ENCODE assay signal across 14 mouse cellular contexts in the genomic region with DNA sequence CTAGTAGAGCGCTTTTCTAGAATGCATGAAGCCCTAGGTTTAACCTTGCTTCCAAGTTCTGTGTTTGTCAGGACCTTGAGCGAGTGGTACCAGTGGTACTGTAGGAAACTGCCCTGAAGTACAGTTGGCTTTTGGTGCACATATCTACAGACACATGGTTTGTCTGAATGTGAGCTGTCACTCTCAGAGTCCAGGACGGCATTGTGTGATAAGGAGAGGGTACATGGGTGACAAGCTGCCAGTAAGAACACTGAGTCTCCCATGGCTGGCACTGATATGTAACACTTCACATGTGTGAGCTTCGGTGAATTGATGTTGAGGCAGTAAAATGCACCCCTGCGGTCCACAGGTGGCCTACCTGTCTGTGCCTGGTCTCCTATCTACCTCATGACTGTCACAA. TPM values are rescaled to one million over a fixed set of nuclear protein-coding genes. Genes with fewer than 3 reads are reported as not detected.
DNase-seq lines count a peak whose midpoint lies in the region; ATAC-seq and TF ChIP-seq lines count a peak whose summit lies in the region.
"Had no signal": no experiment of that assay in that cellular context is flagged by ENCODE, and none has a peak within 500 bp of the region (broad histone marks: within the 10 kb centered on the region; RNA-seq: fewer than 3 reads in every experiment).

No protein-coding gene starts in this region.

- peaks cover 7% of the 10 kb centered on the region; the same call in 1 of the 2 replicates for H3K36me3 ChIP-seq in liver, embryonic 11.5 days (ENCODE audit: control insufficient read depth, insufficient read depth, low read length)
- H3K36me3 ChIP-seq in forebrain, postnatal 0 days (ENCODE audit: insufficient read depth): peaks cover 50% of the 10 kb centered on the region
- H3K36me3 ChIP-seq in liver, embryonic 14.5 days (replicated peaks; ENCODE audit: control insufficient read depth, insufficient read depth, low read depth): no peaks in the 10 kb centered on the region
- H3K36me3 ChIP-seq in midbrain, embryonic 15.5 days (replicated peaks): peaks cover 45% of the 10 kb centered on the region

- H3K9ac ChIP-seq in liver, embryonic 11.5 days (ENCODE audit: low read depth, low read length): no peak overlapping the region
- H3K9ac ChIP-seq in forebrain, postnatal 0 days: no peak overlapping the region
- H3K9ac ChIP-seq in liver, embryonic 14.5 days (replicated peaks): no peak overlapping the region
- H3K9ac ChIP-seq in midbrain, embryonic 15.5 days: no peak overlapping the region

- no peaks in the 10 kb centered on the region for H3K9me3 ChIP-seq in liver, embryonic 11.5 days (ENCODE audit: control insufficient read depth, low read length)
- no peaks in the 10 kb centered on the region for H3K9me3 ChIP-seq in forebrain, postnatal 0 days (ENCODE audit: low read length)
- no peaks in the 10 kb centered on the region for H3K9me3 ChIP-seq in liver, embryonic 14.5 days (ENCODE audit: control insufficient read depth, low read length)
- no peaks in the 10 kb centered on the region for H3K9me3 ChIP-seq in midbrain, embryonic 15.5 days

- no peaks in the 10 kb centered on the region for H3K27me3 ChIP-seq in liver, embryonic 11.5 days (replicated peaks; ENCODE audit: control insufficient read depth, insufficient read depth, low read length)
- H3K27me3 ChIP-seq in forebrain, postnatal 0 days (ENCODE audit: insufficient read depth, low read length): no peaks in the 10 kb centered on the region
- H3K27me3 ChIP-seq in liver, embryonic 14.5 days (ENCODE audit: control insufficient read depth, insufficient read depth, low read length): no peaks in the 10 kb centered on the region
- H3K27me3 ChIP-seq in midbrain, embryonic 15.5 days (replicated peaks): no peaks in the 10 kb centered on the region

- no peak for TF ChIP-seq CTCF in forebrain, postnatal 0 days (IDR thresholded peaks at IDR 0.05; ENCODE audit: low read depth)
- no peak for TF ChIP-seq CTCF in liver, embryonic 14.5 days (IDR thresholded peaks at IDR 0.05; ENCODE audit: low read depth)

- WGBS in liver, embryonic 11.5 days: 79% methylated on average over 5 of the region's 5 CpGs
- 95% methylated on average over 5 of the region's 5 CpGs for WGBS in forebrain, postnatal 0 days
- WGBS in liver, embryonic 14.5 days (ENCODE audit: insufficient replicate concordance): 38% methylated on average over 5 of the region's 5 CpGs
- 95% methylated on average over 5 of the region's 5 CpGs for WGBS in midbrain, embryonic 15.5 days

- DNase-seq in liver, embryonic 11.5 days (ENCODE audit: low spot score): no peak
- DNase-seq in liver: no peak
- DNase-seq in forebrain, postnatal 0 days: no peak
- DNase-seq in liver, embryonic 14.5 days (ENCODE audit: low read depth in 3 of 3, low spot score in 3 of 3): no peak
- DNase-seq in cerebellum, adult 8-10 months: no peak
- no peak for DNase-seq in right cerebral cortex, adult 2 months (ENCODE audit: low spot score in 2 of 2)
- DNase-seq: cerebellum, adult 9-11 months; heart, adult 2 months; lung, postnatal 14 days; spleen, adult 18-20 months; thymus, postnatal 14 days had no signal

- no peak overlapping the region for H3K27ac ChIP-seq in liver, embryonic 11.5 days (ENCODE audit: low read depth, low read length)
- H3K27ac ChIP-seq in forebrain, postnatal 0 days (ENCODE audit: low read depth, low read length): 0 out of 2 replicates have a peak overlapping the region, but pooled peaks have one; percentile 29
- H3K27ac ChIP-seq in liver, embryonic 14.5 days: no peak overlapping the region
- peak overlapping the region; percentile 41; the same call in 1 of the 2 replicates for H3K27ac ChIP-seq in midbrain, embryonic 15.5 days
- H3K27ac ChIP-seq: heart, adult 2 months had no signal

- peak; percentile 71 for TF ChIP-seq EP300 in liver, embryonic 14.5 days (IDR thresholded peaks at IDR 0.05; ENCODE audit: low read depth)

- ATAC-seq in liver, embryonic 11.5 days (replicated peaks; ENCODE audit: low FRiP score): peak; percentile 86
- ATAC-seq in forebrain, postnatal 0 days: no peak
- peak; percentile 82 for ATAC-seq in liver, embryonic 14.5 days (ENCODE audit: insufficient read depth)
- ATAC-seq in midbrain, embryonic 15.5 days (replicated peaks): peak; percentile 50; the same call in 1 of the 2 replicates

- H3K4me2 ChIP-seq in liver, embryonic 11.5 days: no peak overlapping the region
- H3K4me2 ChIP-seq in forebrain, postnatal 0 days (ENCODE audit: low read depth): no peak overlapping the region
- H3K4me2 ChIP-seq in liver, embryonic 14.5 days (ENCODE audit: low read depth): no peak overlapping the region
- no peak overlapping the region for H3K4me2 ChIP-seq in midbrain, embryonic 15.5 days

- H3K4me3 ChIP-seq in liver, embryonic 11.5 days (ENCODE audit: low read depth, low read length): no peak overlapping the region
- H3K4me3 ChIP-seq in forebrain, postnatal 0 days (ENCODE audit: low read depth, low read length): no peak overlapping the region
- H3K4me3 ChIP-seq in liver, embryonic 14.5 days (ENCODE audit: insufficient read depth in 1 of 2, low read depth in 2 of 2, low read length in 2 of 2): no peak overlapping the region
- no peak overlapping the region for H3K4me3 ChIP-seq in midbrain, embryonic 15.5 days
- H3K4me3 ChIP-seq: heart, adult 2 months had no signal

- H3K4me1 ChIP-seq in liver, embryonic 11.5 days (replicated peaks; ENCODE audit: control insufficient read depth, insufficient read depth, low read length): peaks cover 5% of the 10 kb centered on the region; the same call in 1 of the 2 replicates
- no peaks in the 10 kb centered on the region for H3K4me1 ChIP-seq in forebrain, postnatal 0 days (ENCODE audit: insufficient read depth)
- H3K4me1 ChIP-seq in liver, embryonic 14.5 days (replicated peaks; ENCODE audit: control insufficient read depth in 2 of 2, insufficient read depth in 2 of 2, low read length in 1 of 2): peaks cover 0 to 7% of the 10 kb centered on the region in 2 experiments; a peak in 2 of 4 replicates
- H3K4me1 ChIP-seq in midbrain, embryonic 15.5 days: peaks cover 11% of the 10 kb centered on the region

RNA-seq across cellular contexts. Expression of a gene that starts 55.8 kb away (rescaled TPM):
- polyA plus RNA-seq in liver, embryonic 11.5 days (2014; fragmentation: Nextera tagmentation; extraction: Ambion mirVana): 0.47 and 0.73 TPM in 2 replicates
- 0.33 TPM in 1 of 2 replicates, not detected in the other for total RNA-seq in forebrain, postnatal 0 days (2014; rRNA removed)
- 0.14 and 0.57 TPM in 2 replicates for polyA plus RNA-seq in forebrain, postnatal 0 days (2015; fragmentation: Nextera tagmentation; extraction: Ambion mirVana)
- 0.06 and 0.27 TPM in 2 replicates for polyA plus RNA-seq in liver, embryonic 14.5 days (2012; rRNA removed)
- polyA plus RNA-seq in liver, embryonic 14.5 days (2014; fragmentation: Nextera tagmentation; extraction: Ambion mirVana): 0.15 TPM in 1 of 2 replicates, not detected in the other
- 0.22 and 0.31 TPM in 2 replicates for polyA plus RNA-seq in midbrain, embryonic 15.5 days (2015; fragmentation: Nextera tagmentation; extraction: Ambion mirVana)
- total RNA-seq: layer of hippocampus, postnatal 25 days; liver, adult 2 months had no signal
- polyA plus RNA-seq: liver, adult 2 months had no signal

Comparison
In these comparisons a context has a peak if more than half of its experiments do, and no peak if none do; other contexts are left out.
1. H3K27ac ChIP-seq: peak in forebrain, postnatal 0 days (single experiment) and midbrain, embryonic 15.5 days (single experiment); none in liver, embryonic 11.5 days (single experiment) and liver, embryonic 14.5 days (single experiment).